Mouse (Mus musculus) stomach, embryonic 15.5 days (tissue): ENCODE measurements around the gene Sspo. TPM values are rescaled to one million over a fixed set of nuclear protein-coding genes. Genes with fewer than 3 reads are reported as not detected.

ENCODE experiments used
- ATAC-seq: fragments of 200-750 bp; cut with Nextera tagmentation; 2 replicates; pipeline ENCODE4 v1.8.0; 2017; ENCODE audit warnings: low read depth, moderate number of reproducible peaks, moderate TSS enrichment; ENCODE audit not compliant: insufficient read depth, low FRiP score
- H3K27ac ChIP-seq: fragments of 300-500 bp; sonication (generic); 2 replicates; pipeline ENCODE4 v1.5.1; 2015; ENCODE audit warnings: mild to moderate bottlenecking, inconsistent platforms
- H3K27me3 ChIP-seq: fragments of 300-500 bp; sonication (generic); replicated peaks from 2 replicates; pipeline ENCODE4 v1.6.1; 2015; ENCODE audit warnings: inconsistent platforms
- H3K36me3 ChIP-seq: fragments of 300-500 bp; sonication (generic); 2 replicates; pipeline ENCODE4 v1.6.1; 2015; ENCODE audit warnings: inconsistent platforms
- H3K4me1 ChIP-seq: fragments of 300-500 bp; sonication (generic); 2 replicates; pipeline ENCODE4 v1.6.1; 2015; ENCODE audit warnings: inconsistent platforms
- H3K4me2 ChIP-seq: fragments of 300-500 bp; sonication (generic); 2 replicates; pipeline ENCODE4 v1.6.1; 2015; ENCODE audit warnings: mild to moderate bottlenecking, inconsistent platforms
- H3K4me3 ChIP-seq: fragments of 300-500 bp; sonication (generic); replicated peaks from 2 replicates; pipeline ENCODE4 v1.5.1; 2015; ENCODE audit warnings: inconsistent platforms
- H3K9ac ChIP-seq: fragments of 300-500 bp; sonication (generic); 2 replicates; pipeline ENCODE4 v1.6.1; 2015; ENCODE audit warnings: inconsistent platforms
- H3K9me3 ChIP-seq: fragments of 300-500 bp; sonication (generic); 2 replicates; pipeline ENCODE4 v1.6.1; 2016; ENCODE audit warnings: inconsistent platforms
- WGBS: fragments of 180-500 bp; shearing (Covaris S2); methylation state at CpG from one replicate; pipeline ENCODE4 v1.1.7; 2015; 5-methylcytosine and 5-hydroxymethylcytosine counted together
- microRNA-seq: library from miRNA; unstranded; fragments of <30 nt; microRNA quantifications from one replicate; pipeline ENCODE4, GENCODE M21; 2016
- polyA plus RNA-seq: library from polyadenylated mRNA; unstranded; fragments of >200 nt; fragmentation: Nextera tagmentation; extraction: Ambion mirVana; gene quantifications from 2 replicates; pipeline ENCODE4 v1.2.1, GENCODE M21; 2015

Sspo gene
- polyA plus RNA-seq, 1 experiment from 2014 or later = 0.26 TPM

GRCm38 (mm10) chr6:48548314-48548713, 100.3 kb downstream of the Sspo start:
- Histone ChIP-seq H3K36me3 (no peaks in the 10 kb centered on the region), H3K4me2 (no peak overlapping the region), H3K9me3 (no peaks in the 10 kb centered on the region), H3K27me3 (no peaks in the 10 kb centered on the region), H3K4me3 (no peak overlapping the region), H3K9ac (no peak overlapping the region), H3K27ac (no peak overlapping the region), H3K4me1 (no peaks in the 10 kb centered on the region)
- ATAC-seq = no peak
- WGBS = 79% methylated on average over 6 of the region's 6 CpGs

Small RNAs within 50 kb of the gene (microRNA-seq; reads per million reads assigned to microRNA genes)
- gene Gm24325 = not detected

Other genes starting within 250 kb of the Sspo start
- 16.1 and 17.2 TPM in 2 replicates for gene Krba1, start 52.6 kb upstream of the Sspo start, polyA plus RNA-seq
- gene Zfp467, start 2.4 kb upstream of the Sspo start, polyA plus RNA-seq = 25.3 and 26.2 TPM in 2 replicates
- gene Atp6v0e2, start 89.4 kb downstream of the Sspo start, polyA plus RNA-seq = 22.7 and 23.4 TPM in 2 replicates
- gene Lrrc61, start 106.6 kb downstream of the Sspo start, polyA plus RNA-seq = 5.4 and 9.6 TPM in 2 replicates
- 83.2 and 89.3 TPM in 2 replicates for gene Rarres2, start 124.6 kb downstream of the Sspo start, polyA plus RNA-seq
- gene Gm45021, start 141.4 kb downstream of the Sspo start, polyA plus RNA-seq = not detected in 2 replicates
- gene Repin1, start 145.7 kb downstream of the Sspo start, polyA plus RNA-seq = 26.6 and 27.8 TPM in 2 replicates
- 0.45 TPM in 1 of 2 replicates, not detected in the other for gene Gm44965, start 145.7 kb downstream of the Sspo start, polyA plus RNA-seq
- gene Zfp775, start 153.8 kb downstream of the Sspo start, polyA plus RNA-seq = 4.9 and 5.4 TPM in 2 replicates
- gene AI854703, start 178.5 kb downstream of the Sspo start, polyA plus RNA-seq = 0.92 and 1.1 TPM in 2 replicates
- gene Gimap8, start 199.0 kb downstream of the Sspo start, polyA plus RNA-seq = 1.5 and 1.6 TPM in 2 replicates
- 10.7 and 12.6 TPM in 2 replicates for gene Gimap9, start 227.9 kb downstream of the Sspo start, polyA plus RNA-seq
- 20.1 and 22.0 TPM in 2 replicates for gene Gimap4, start 236.3 kb downstream of the Sspo start, polyA plus RNA-seq